Mouse (Mus musculus): ENCODE data around the gene Aco2. TPM values are rescaled to one million over a fixed set of nuclear protein-coding genes. Genes with fewer than 3 reads are reported as not detected.

Gene Aco2
- polyA plus RNA-seq, 1 experiment from 2014 or later: 178 TPM

Other genes with a start within 250 kb of the Aco2 start
- 23.4 and 24.5 TPM in 2 replicates for gene L3mbtl2, start 208.4 kb upstream of the Aco2 start, polyA plus RNA-seq (2014; fragmentation: Nextera tagmentation; extraction: Ambion mirVana)
- 4.7 and 5.1 TPM in 2 replicates for gene Chadl, start 175.0 kb upstream of the Aco2 start, polyA plus RNA-seq (2014; fragmentation: Nextera tagmentation; extraction: Ambion mirVana)
- 30.9 and 31.2 TPM in 2 replicates for gene Zc3h7b, start 127.3 kb upstream of the Aco2 start, polyA plus RNA-seq (2014; fragmentation: Nextera tagmentation; extraction: Ambion mirVana)
- gene Rangap1, start 126.8 kb upstream of the Aco2 start, polyA plus RNA-seq (2014; fragmentation: Nextera tagmentation; extraction: Ambion mirVana): 106 and 113 TPM in 2 replicates
- 17.7 and 21.0 TPM in 2 replicates for gene Tef, start 69.9 kb upstream of the Aco2 start, polyA plus RNA-seq (2014; fragmentation: Nextera tagmentation; extraction: Ambion mirVana)
- gene Tob2, start 13.5 kb upstream of the Aco2 start, polyA plus RNA-seq (2014; fragmentation: Nextera tagmentation; extraction: Ambion mirVana): 23.0 TPM in 2 replicates
- 179 and 194 TPM in 2 replicates for gene Phf5a, start 398 bp upstream of the Aco2 start, polyA plus RNA-seq (2014; fragmentation: Nextera tagmentation; extraction: Ambion mirVana)
- gene Polr3h, start 53.9 kb downstream of the Aco2 start, polyA plus RNA-seq (2014; fragmentation: Nextera tagmentation; extraction: Ambion mirVana): 75.4 and 79.5 TPM in 2 replicates
- gene Csdc2, start 64.5 kb downstream of the Aco2 start, polyA plus RNA-seq (2014; fragmentation: Nextera tagmentation; extraction: Ambion mirVana): 16.0 and 19.4 TPM in 2 replicates
- gene Pmm1, start 88.6 kb downstream of the Aco2 start, polyA plus RNA-seq (2014; fragmentation: Nextera tagmentation; extraction: Ambion mirVana): 25.8 and 26.6 TPM in 2 replicates
- gene 1700029P11Rik, start 108.2 kb downstream of the Aco2 start, polyA plus RNA-seq (2014; fragmentation: Nextera tagmentation; extraction: Ambion mirVana): not detected in 2 replicates
- 87.0 and 96.7 TPM in 2 replicates for gene Xrcc6, start 115.5 kb downstream of the Aco2 start, polyA plus RNA-seq (2014; fragmentation: Nextera tagmentation; extraction: Ambion mirVana)
- gene Desi1, start 161.6 kb downstream of the Aco2 start, polyA plus RNA-seq (2014; fragmentation: Nextera tagmentation; extraction: Ambion mirVana): 24.0 and 26.7 TPM in 2 replicates
- gene Snu13, start 175.3 kb downstream of the Aco2 start, polyA plus RNA-seq (2014; fragmentation: Nextera tagmentation; extraction: Ambion mirVana): 301 and 329 TPM in 2 replicates
- not detected in 2 replicates for gene 4930407I10Rik, start 186.8 kb downstream of the Aco2 start, polyA plus RNA-seq (2014; fragmentation: Nextera tagmentation; extraction: Ambion mirVana)
- gene Mei1, start 197.7 kb downstream of the Aco2 start, polyA plus RNA-seq (2014; fragmentation: Nextera tagmentation; extraction: Ambion mirVana): not detected in 2 replicates